In genomic region chr6:71130269-71130668, GRCm38 (mm10) we compare ENCODE assay signal across 18 mouse cellular contexts. TPM values are rescaled to one million over a fixed set of nuclear protein-coding genes. Genes with fewer than 3 reads are reported as not detected.
DNase-seq lines count a peak whose midpoint lies in the region; ATAC-seq and TF ChIP-seq lines count a peak whose summit lies in the region.
"Had no signal": no experiment of that assay in that cellular context is flagged by ENCODE, and none has a peak within 500 bp of the region (broad histone marks: within the 10 kb centered on the region; RNA-seq: fewer than 3 reads in every experiment).

No protein-coding gene starts in this region.

- no peak overlapping the region for H3K9ac ChIP-seq in liver, embryonic 11.5 days (ENCODE audit: low read depth, low read length)
- no peak overlapping the region for H3K9ac ChIP-seq in stomach, postnatal 0 days (ENCODE audit: low read length)
- H3K9ac ChIP-seq in hindbrain, embryonic 11.5 days (ENCODE audit: low read depth, low read length) = no peak overlapping the region
- H3K9ac ChIP-seq: embryonic facial prominence, embryonic 13.5 days; heart, embryonic 15.5 days; midbrain, embryonic 13.5 days had no signal

- DNase-seq in liver = peak; percentile 12
- no peak for DNase-seq in liver, embryonic 11.5 days (ENCODE audit: low spot score)
- peak; percentile 87 for DNase-seq in kidney, postnatal 14 days
- DNase-seq in lung, adult 18-20 months = peak; percentile 73 to 80
- DNase-seq in stomach, postnatal 0 days (ENCODE audit: low spot score) = peak; percentile 47
- no peak for DNase-seq in thymus, postnatal 4 days
- DNase-seq in hindbrain, embryonic 11.5 days (ENCODE audit: low spot score) = no peak
- no peak for DNase-seq in T-cell, adult 2 months (ENCODE audit: low spot score)
- DNase-seq: adrenal gland, adult 2 months; cerebellum, adult 2 months; heart, adult 11 months; left cerebral cortex, postnatal 4 days had no signal

- H3K27ac ChIP-seq in liver, embryonic 11.5 days (ENCODE audit: low read depth, low read length) = no peak overlapping the region
- H3K27ac ChIP-seq in stomach, postnatal 0 days (replicated peaks) = no peak overlapping the region
- no peak overlapping the region for H3K27ac ChIP-seq in hindbrain, embryonic 11.5 days (ENCODE audit: low read depth, low read length)
- H3K27ac ChIP-seq: embryonic facial prominence, embryonic 13.5 days; forebrain, embryonic 10.5 days; heart, embryonic 15.5 days; hindbrain, embryonic 10.5 days; macrophage; midbrain, embryonic 13.5 days had no signal

- no peak for TF ChIP-seq CTCF in stomach, postnatal 0 days (IDR thresholded peaks at IDR 0.05; ENCODE audit: low read depth)

- H3K9me3 ChIP-seq in liver, embryonic 11.5 days (ENCODE audit: control insufficient read depth, low read length) = no peaks in the 10 kb centered on the region
- H3K9me3 ChIP-seq in stomach, postnatal 0 days (ENCODE audit: control insufficient read depth, low read length) = no peaks in the 10 kb centered on the region
- no peaks in the 10 kb centered on the region for H3K9me3 ChIP-seq in hindbrain, embryonic 11.5 days (ENCODE audit: control insufficient read depth, low read length)
- H3K9me3 ChIP-seq: embryonic facial prominence, embryonic 13.5 days; forebrain, embryonic 10.5 days; heart, embryonic 15.5 days; hindbrain, embryonic 10.5 days; midbrain, embryonic 13.5 days had no signal

- H3K4me1 ChIP-seq in liver, embryonic 11.5 days (replicated peaks; ENCODE audit: control insufficient read depth, insufficient read depth, low read length) = no peaks in the 10 kb centered on the region
- H3K4me1 ChIP-seq in stomach, postnatal 0 days (replicated peaks; ENCODE audit: control insufficient read depth, insufficient read depth) = no peaks in the 10 kb centered on the region
- H3K4me1 ChIP-seq in hindbrain, embryonic 11.5 days (replicated peaks; ENCODE audit: control insufficient read depth, insufficient read depth, low read length) = no peaks in the 10 kb centered on the region
- H3K4me1 ChIP-seq: embryonic facial prominence, embryonic 13.5 days; forebrain, embryonic 10.5 days; heart, embryonic 15.5 days; midbrain, embryonic 13.5 days had no signal

- no peaks in the 10 kb centered on the region for H3K36me3 ChIP-seq in liver, embryonic 11.5 days (ENCODE audit: control insufficient read depth, insufficient read depth, low read length)
- H3K36me3 ChIP-seq in stomach, postnatal 0 days (ENCODE audit: control insufficient read depth, insufficient read depth, low read length) = no peaks in the 10 kb centered on the region
- H3K36me3 ChIP-seq in hindbrain, embryonic 11.5 days (ENCODE audit: control insufficient read depth, insufficient read depth, low read length) = no peaks in the 10 kb centered on the region
- H3K36me3 ChIP-seq: embryonic facial prominence, embryonic 13.5 days; forebrain, embryonic 10.5 days; heart, embryonic 15.5 days; hindbrain, embryonic 10.5 days; midbrain, embryonic 13.5 days had no signal

- no peak for ATAC-seq in liver, embryonic 11.5 days (replicated peaks; ENCODE audit: low FRiP score)
- peak; percentile 69 for ATAC-seq in stomach, postnatal 0 days (ENCODE audit: low FRiP score, low TSS enrichment)
- ATAC-seq in hindbrain, embryonic 11.5 days (ENCODE audit: low FRiP score) = no peak
- ATAC-seq: midbrain, embryonic 13.5 days had no signal

- TF ChIP-seq EP300 in stomach, postnatal 0 days (optimal IDR thresholded peaks at IDR 0.05) = no peak

- H3K27me3 ChIP-seq in liver, embryonic 11.5 days (replicated peaks; ENCODE audit: control insufficient read depth, insufficient read depth, low read length) = no peaks in the 10 kb centered on the region
- H3K27me3 ChIP-seq in stomach, postnatal 0 days (ENCODE audit: control insufficient read depth, insufficient read depth, low read length) = no peaks in the 10 kb centered on the region
- no peaks in the 10 kb centered on the region for H3K27me3 ChIP-seq in hindbrain, embryonic 11.5 days (ENCODE audit: control insufficient read depth, insufficient read depth, low read length)
- H3K27me3 ChIP-seq: embryonic facial prominence, embryonic 13.5 days; heart, embryonic 15.5 days; midbrain, embryonic 13.5 days had no signal

- H3K4me2 ChIP-seq in liver, embryonic 11.5 days = no peak overlapping the region
- no peak overlapping the region for H3K4me2 ChIP-seq in stomach, postnatal 0 days (replicated peaks; ENCODE audit: low read depth)
- H3K4me2 ChIP-seq in hindbrain, embryonic 11.5 days (replicated peaks; ENCODE audit: low read depth, low read length) = no peak overlapping the region
- H3K4me2 ChIP-seq: embryonic facial prominence, embryonic 13.5 days; heart, embryonic 15.5 days; midbrain, embryonic 13.5 days had no signal

- H3K4me3 ChIP-seq in liver, embryonic 11.5 days (ENCODE audit: low read depth, low read length) = no peak overlapping the region
- H3K4me3 ChIP-seq in stomach, postnatal 0 days (ENCODE audit: low read depth, low read length) = no peak overlapping the region
- no peak overlapping the region for H3K4me3 ChIP-seq in hindbrain, embryonic 11.5 days (ENCODE audit: low read depth, low read length)
- H3K4me3 ChIP-seq: embryonic facial prominence, embryonic 13.5 days; forebrain, embryonic 10.5 days; heart, embryonic 15.5 days; hindbrain, embryonic 10.5 days; midbrain, embryonic 13.5 days had no signal

- WGBS in liver, embryonic 11.5 days = 76% methylated on average over 1 of the region's 1 CpGs
- 71% methylated on average over 1 of the region's 1 CpGs for WGBS in stomach, postnatal 0 days
- WGBS in hindbrain, embryonic 11.5 days = 89% methylated on average over 1 of the region's 1 CpGs

RNA-seq across cellular contexts. Expression of gene Thnsl2, which starts 14.0 kb away (rescaled TPM):
- polyA plus RNA-seq in liver, embryonic 11.5 days (2014; fragmentation: Nextera tagmentation; extraction: Ambion mirVana) = 5.8 and 7.6 TPM in 2 replicates
- 10.0 TPM in 2 replicates for polyA plus RNA-seq in stomach, postnatal 0 days (2015; fragmentation: Nextera tagmentation; extraction: Ambion mirVana)
- 6.5 and 6.7 TPM in 2 replicates for polyA plus RNA-seq in hindbrain, embryonic 11.5 days (2014; fragmentation: Nextera tagmentation; extraction: Ambion mirVana)

Comparison
In these comparisons a context has a peak if more than half of its experiments do, and no peak if none do; other contexts are left out.
1. DNase-seq: peak in liver (single experiment), kidney, postnatal 14 days (single experiment), lung, adult 18-20 months (2 of 2) and stomach, postnatal 0 days (single experiment); none in liver, embryonic 11.5 days (single experiment), thymus, postnatal 4 days (single experiment), hindbrain, embryonic 11.5 days (single experiment) and T-cell, adult 2 months (single experiment).